Mouse (Mus musculus) liver, adult 2 months (tissue): Measurements from ENCODE around the gene Nck2. TPM values are rescaled to one million over a fixed set of nuclear protein-coding genes. Genes with fewer than 3 reads are reported as not detected.

Experiments
- DNase-seq: peaks from one replicate; pipeline ENCODE4 v3.0.0-alpha.2; 2011; ENCODE audit warnings: low read depth, low spot score; ENCODE audit errors: extremely low read depth
- H3K27ac ChIP-seq: fragments of 200-500 bp; replicated peaks from 2 replicates; pipeline ENCODE4 v1.5.1; 2012; ENCODE audit warnings: low read depth, mild to moderate bottlenecking, control low read depth, inconsistent platforms, low read length; ENCODE audit not compliant: insufficient read depth
- H3K27me3 ChIP-seq: fragments of 200-500 bp; 2 replicates; pipeline ENCODE4 v1.6.1; 2012; ENCODE audit warnings: mild to moderate bottlenecking, moderate library complexity, low read length, inconsistent platforms; ENCODE audit not compliant: control insufficient read depth, insufficient read depth
- H3K36me3 ChIP-seq: fragments of 200-500 bp; 2 replicates; pipeline ENCODE4 v1.6.1; 2012; ENCODE audit warnings: low read length, inconsistent platforms; ENCODE audit not compliant: control insufficient read depth, insufficient read depth
- H3K4me1 ChIP-seq: fragments of 200-500 bp; 2 replicates; pipeline ENCODE4 v1.6.1; 2011; ENCODE audit warnings: low read length; ENCODE audit not compliant: control insufficient read depth, insufficient read depth
- H3K4me3 ChIP-seq: fragments of 200-500 bp; 2 replicates; pipeline ENCODE4 v1.5.1; 2011; ENCODE audit warnings: low read depth, mild to moderate bottlenecking, control low read depth, low read length, moderate library complexity; ENCODE audit not compliant: insufficient read depth
- H3K79me2 ChIP-seq: fragments of 200-500 bp; 2 replicates; pipeline ENCODE4 v1.6.1; 2012; ENCODE audit warnings: inconsistent platforms, mild to moderate bottlenecking, low read length, moderate library complexity; ENCODE audit not compliant: control insufficient read depth, insufficient read depth
- H3K9ac ChIP-seq: fragments of 200-500 bp; 2 replicates; pipeline ENCODE4 v1.6.1; 2012; ENCODE audit warnings: low read depth, mild to moderate bottlenecking, control low read depth, inconsistent platforms, low read length
- CTCF ChIP-seq: fragments of 200-500 bp; IDR thresholded peaks from 2 replicates; pipeline ENCODE4 v1.5.1; 2011; ENCODE audit warnings: low read depth, low read length, control low read depth
- POLR2A ChIP-seq: fragments of 200-500 bp; IDR thresholded peaks from 2 replicates; pipeline ENCODE4 v1.6.1; 2011; ENCODE audit warnings: low read length, control low read depth; ENCODE audit not compliant: insufficient read depth; ENCODE audit errors: extremely low read depth
- WGBS: fragments of 180-500 bp; shearing (Covaris S2); methylation state at CpG from one replicate; pipeline ENCODE4 v1.1.7; 2018; 5-methylcytosine and 5-hydroxymethylcytosine counted together
- polyA plus RNA-seq: library from polyadenylated mRNA; depleted of rRNA; stranded (reverse); fragments of >200 nt; gene quantifications from 2 replicates; pipeline ENCODE4 v1.2.3, GENCODE M21; 2012
- total RNA-seq: library from RNA; depleted of rRNA; stranded (reverse); fragments of >200 nt; gene quantifications from 2 replicates; pipeline ENCODE4 v1.2.3, GENCODE M21; 2014

Gene Nck2
- total and polyA plus RNA-seq, 2 experiments, result 2.5 to 3.0 TPM

- TF ChIP-seq POLR2A (no peak), CTCF (no peak)
- no peak overlapping the region for H3K4me3 ChIP-seq
- no peak for DNase-seq
- H3K9ac ChIP-seq, result no peak overlapping the region
- no peaks in the 10 kb centered on the region for H3K27me3 ChIP-seq
- peaks cover 2% of the 10 kb centered on the region; the same call in 1 of the 2 replicates for H3K4me1 ChIP-seq
- no peak overlapping the region for H3K27ac ChIP-seq
- H3K79me2 ChIP-seq, result peaks cover 3% of the 10 kb centered on the region; the same call in 1 of the 2 replicates
- whole genome bisulfite sequencing, result 64% methylated on average over 4 of the region's 4 CpGs
- no peaks in the 10 kb centered on the region for H3K36me3 ChIP-seq
Observed at GRCm38 (mm10) chr1:43462666-43463065, 18.3 kb downstream of the Nck2 start.

- WGBS, result 67% methylated on average over 11 of the region's 11 CpGs
- no peak overlapping the region for H3K27ac ChIP-seq
- H3K79me2 ChIP-seq, result peaks cover 3% of the 10 kb centered on the region; the same call in 1 of the 2 replicates
Observed at GRCm38 (mm10) chr1:43463941-43464682, 19.7 kb downstream of the Nck2 start.

GRCm38 (mm10) chr1:43464976-43465375, 20.6 kb downstream of the Nck2 start:
- Histone ChIP-seq H3K79me2 (peaks cover 3% of the 10 kb centered on the region; the same call in 1 of the 2 replicates), H3K4me1 (peaks cover 2% of the 10 kb centered on the region; the same call in 1 of the 2 replicates), H3K27me3 (no peaks in the 10 kb centered on the region), H3K27ac (no peak overlapping the region), H3K9ac (no peak overlapping the region), H3K4me3 (no peak overlapping the region), H3K36me3 (no peaks in the 10 kb centered on the region)
- no peak for TF ChIP-seq POLR2A
- TF ChIP-seq CTCF, result no peak
- DNase-seq, result no peak

More at GRCm38 (mm10) chr1:43463941-43464682, 19.7 kb downstream of the Nck2 start:
- Histone ChIP-seq H3K27me3 (no peaks in the 10 kb centered on the region), H3K9ac (no peak overlapping the region), H3K4me3 (no peak overlapping the region), H3K4me1 (peaks cover 2% of the 10 kb centered on the region; the same call in 1 of the 2 replicates), H3K36me3 (no peaks in the 10 kb centered on the region)
- no peak for DNase-seq
- no peak for TF ChIP-seq CTCF
- no peak for TF ChIP-seq POLR2A

- Histone ChIP-seq H3K27ac (no peak overlapping the region), H3K27me3 (no peaks in the 10 kb centered on the region), H3K79me2 (peaks cover under 1% of the 10 kb centered on the region; the same call in 1 of the 2 replicates), H3K36me3 (no peaks in the 10 kb centered on the region), H3K9ac (no peak overlapping the region), H3K4me1 (peaks cover 2% of the 10 kb centered on the region; the same call in 1 of the 2 replicates), H3K4me3 (no peak overlapping the region)
- no peak for DNase-seq
- 90% methylated on average over 9 of the region's 9 CpGs for WGBS
- TF ChIP-seq POLR2A (no peak), CTCF (no peak)
Observed at GRCm38 (mm10) chr1:43465957-43466624, 21.7 kb downstream of the Nck2 start.

- Histone ChIP-seq H3K9ac (no peak overlapping the region), H3K36me3 (no peaks in the 10 kb centered on the region), H3K27me3 (no peaks in the 10 kb centered on the region), H3K79me2 (no peaks in the 10 kb centered on the region; the same call in 1 of the 2 replicates), H3K4me3 (no peak overlapping the region), H3K27ac (no peak overlapping the region), H3K4me1 (peaks cover 2% of the 10 kb centered on the region; the same call in 1 of the 2 replicates)
- 82% methylated on average over 8 of the region's 8 CpGs for WGBS
- DNase-seq, result no peak
- TF ChIP-seq CTCF (no peak), POLR2A (no peak)
Observed at GRCm38 (mm10) chr1:43467656-43468055, 23.3 kb downstream of the Nck2 start.
